13 mouse cellular contexts compared by ENCODE assay signal in the genomic region with DNA sequence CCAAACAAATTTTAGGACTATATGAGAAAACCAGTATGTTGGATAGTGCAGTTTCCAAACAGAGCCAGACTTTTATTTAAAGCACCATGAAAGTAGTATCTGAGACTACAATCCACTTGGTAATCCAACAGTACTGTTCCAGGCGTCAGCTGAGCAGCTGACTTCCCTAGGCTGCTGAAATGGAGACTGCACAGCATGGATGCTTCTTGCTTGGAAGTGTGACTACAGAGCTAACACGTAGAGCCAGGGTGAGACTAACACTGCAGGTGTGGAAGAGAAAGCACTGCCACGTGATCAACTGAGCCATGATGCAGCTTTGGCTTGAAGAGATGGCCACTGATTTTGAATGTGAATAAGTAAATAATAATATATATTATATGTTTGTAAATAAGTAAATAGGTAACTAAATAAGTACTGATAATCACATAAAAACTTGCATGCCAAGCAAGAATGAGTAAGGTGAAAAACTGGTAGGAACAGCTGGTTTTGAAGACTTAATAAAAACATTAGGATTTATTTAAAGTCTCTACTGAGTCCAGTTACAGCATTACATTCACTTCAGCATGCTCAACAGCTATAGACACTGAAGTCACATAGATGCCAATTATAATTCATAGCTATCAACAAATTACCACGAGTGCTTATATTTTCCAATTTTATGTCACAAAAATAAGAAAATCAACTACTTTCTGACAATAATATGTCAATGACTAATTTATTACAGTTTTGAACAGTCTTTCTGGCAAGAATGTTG. TPM values are rescaled to one million over a fixed set of nuclear protein-coding genes. Genes with fewer than 3 reads are reported as not detected.
DNase-seq lines count a peak whose midpoint lies in the region; ATAC-seq lines count a peak whose summit lies in the region.
"Had no signal": no experiment of that assay in that cellular context is flagged by ENCODE, and none has a peak within 500 bp of the region (broad histone marks: within the 10 kb centered on the region; RNA-seq: fewer than 3 reads in every experiment).

No protein-coding gene starts in this region.

- no peak overlapping the region for H3K4me2 ChIP-seq in midbrain, embryonic 11.5 days
- H3K4me2 ChIP-seq in forebrain, embryonic 16.5 days (ENCODE audit: low read length), result peak overlapping the region; percentile 30; the same call in 1 of the 2 replicates
- H3K4me2 ChIP-seq in neural tube, embryonic 13.5 days, result no peak overlapping the region
- H3K4me2 ChIP-seq in kidney, embryonic 14.5 days (replicated peaks; ENCODE audit: low read depth, low read length), result no peak overlapping the region
- H3K4me2 ChIP-seq: embryonic facial prominence, embryonic 13.5 days; limb, embryonic 15.5 days had no signal

- H3K27ac ChIP-seq in midbrain, embryonic 11.5 days (ENCODE audit: low read depth, low read length), result no peak overlapping the region
- H3K27ac ChIP-seq in midbrain, embryonic 10.5 days (replicated peaks), result no peak overlapping the region
- H3K27ac ChIP-seq in forebrain, embryonic 16.5 days (ENCODE audit: low read length), result peak overlapping the region; percentile 41; the same call in 1 of the 2 replicates
- H3K27ac ChIP-seq in neural tube, embryonic 13.5 days (replicated peaks), result no peak overlapping the region
- H3K27ac ChIP-seq in kidney, embryonic 14.5 days (ENCODE audit: low read depth, low read length), result no peak overlapping the region
- H3K27ac ChIP-seq: embryonic facial prominence, embryonic 13.5 days; heart, embryonic 10.5 days had no signal

- H3K4me1 ChIP-seq in midbrain, embryonic 11.5 days (ENCODE audit: control insufficient read depth, insufficient read depth, low read length), result peaks cover 7% of the 10 kb centered on the region
- H3K4me1 ChIP-seq in midbrain, embryonic 10.5 days, result peaks cover 26% of the 10 kb centered on the region
- peaks cover 13% of the 10 kb centered on the region for H3K4me1 ChIP-seq in forebrain, embryonic 16.5 days (replicated peaks; ENCODE audit: control insufficient read depth, insufficient read depth, low read length)
- H3K4me1 ChIP-seq in neural tube, embryonic 13.5 days (replicated peaks), result peaks cover 24% of the 10 kb centered on the region
- no peaks in the 10 kb centered on the region for H3K4me1 ChIP-seq in kidney, embryonic 14.5 days (ENCODE audit: control insufficient read depth, insufficient read depth, low read length)
- H3K4me1 ChIP-seq: heart, embryonic 10.5 days had no signal

- ATAC-seq in cerebellum, adult (ENCODE audit: insufficient number of reproducible peaks, low FRiP score, low TSS enrichment), result peak; percentile 68; the same call in 1 of the 2 replicates
- ATAC-seq in midbrain, embryonic 11.5 days (ENCODE audit: low FRiP score), result 0 out of 2 replicates have a peak, but pooled peaks have one; percentile 43
- peak; percentile 72 for ATAC-seq in forebrain, embryonic 16.5 days
- peak; percentile 50; the same call in 1 of the 2 replicates for ATAC-seq in neural tube, embryonic 13.5 days (ENCODE audit: low read depth)
- ATAC-seq in kidney, embryonic 14.5 days (ENCODE audit: low FRiP score, low TSS enrichment), result no peak

- peaks cover 71% of the 10 kb centered on the region for H3K27me3 ChIP-seq in midbrain, embryonic 11.5 days (ENCODE audit: control insufficient read depth, insufficient read depth, low read length)
- peaks cover 96% of the 10 kb centered on the region for H3K27me3 ChIP-seq in midbrain, embryonic 10.5 days (ENCODE audit: low read depth, poor library complexity, severe bottlenecking)
- H3K27me3 ChIP-seq in forebrain, embryonic 16.5 days (replicated peaks; ENCODE audit: control insufficient read depth, insufficient read depth, low read length), result no peaks in the 10 kb centered on the region
- peaks cover 18% of the 10 kb centered on the region for H3K27me3 ChIP-seq in neural tube, embryonic 13.5 days
- H3K27me3 ChIP-seq in kidney, embryonic 14.5 days (ENCODE audit: control insufficient read depth, insufficient read depth, low read length), result no peaks in the 10 kb centered on the region
- H3K27me3 ChIP-seq: embryonic facial prominence, embryonic 13.5 days; limb, embryonic 15.5 days had no signal

- DNase-seq in cerebellum, adult 9-11 months, result no peak
- DNase-seq in midbrain, embryonic 11.5 days (ENCODE audit: low spot score, missing footprints), result no peak
- no peak for DNase-seq in midbrain, embryonic 10.5 days (ENCODE audit: low spot score)
- DNase-seq in urinary bladder, adult 18-20 months (ENCODE audit: low spot score in 2 of 2), result no peak
- DNase-seq: heart, postnatal 4 days; kidney, adult 9 months had no signal

- peaks cover 4% of the 10 kb centered on the region; the same call in 1 of the 2 replicates for H3K9me3 ChIP-seq in midbrain, embryonic 11.5 days (ENCODE audit: control insufficient read depth, low read length)
- peaks cover 6% of the 10 kb centered on the region; the same call in 1 of the 2 replicates for H3K9me3 ChIP-seq in midbrain, embryonic 10.5 days (replicated peaks)
- H3K9me3 ChIP-seq in forebrain, embryonic 16.5 days (ENCODE audit: control insufficient read depth, low read length), result no peaks in the 10 kb centered on the region
- no peaks in the 10 kb centered on the region for H3K9me3 ChIP-seq in neural tube, embryonic 13.5 days
- 0 out of 2 replicates have a peak, but pooled peaks cover 3% of the 10 kb centered on the region for H3K9me3 ChIP-seq in kidney, embryonic 14.5 days (ENCODE audit: control insufficient read depth, low read length)
- H3K9me3 ChIP-seq: embryonic facial prominence, embryonic 13.5 days; heart, embryonic 10.5 days; limb, embryonic 15.5 days had no signal

- no peak overlapping the region for H3K9ac ChIP-seq in midbrain, embryonic 11.5 days (ENCODE audit: low read length)
- no peak overlapping the region for H3K9ac ChIP-seq in forebrain, embryonic 16.5 days (replicated peaks; ENCODE audit: low read depth, low read length)
- no peak overlapping the region for H3K9ac ChIP-seq in neural tube, embryonic 13.5 days
- no peak overlapping the region for H3K9ac ChIP-seq in kidney, embryonic 14.5 days (ENCODE audit: low read depth, low read length)
- H3K9ac ChIP-seq: embryonic facial prominence, embryonic 13.5 days; limb, embryonic 15.5 days had no signal

- 37% methylated on average over 4 of the region's 4 CpGs for WGBS in midbrain, embryonic 11.5 days
- 47% methylated on average over 4 of the region's 4 CpGs for WGBS in midbrain, embryonic 10.5 days
- WGBS in forebrain, embryonic 16.5 days, result 13% methylated on average over 4 of the region's 4 CpGs
- 21% methylated on average over 4 of the region's 4 CpGs for WGBS in neural tube, embryonic 13.5 days
- 72% methylated on average over 4 of the region's 4 CpGs for WGBS in kidney, embryonic 14.5 days

- no peaks in the 10 kb centered on the region for H3K36me3 ChIP-seq in midbrain, embryonic 11.5 days (ENCODE audit: control insufficient read depth, insufficient read depth, low read length)
- H3K36me3 ChIP-seq in midbrain, embryonic 10.5 days, result peaks cover 16% of the 10 kb centered on the region
- H3K36me3 ChIP-seq in forebrain, embryonic 16.5 days (ENCODE audit: control insufficient read depth, insufficient read depth), result 0 out of 2 replicates have a peak, but pooled peaks cover 4% of the 10 kb centered on the region
- peaks cover 13% of the 10 kb centered on the region for H3K36me3 ChIP-seq in neural tube, embryonic 13.5 days
- peaks cover 4% of the 10 kb centered on the region; the same call in 1 of the 2 replicates for H3K36me3 ChIP-seq in kidney, embryonic 14.5 days (ENCODE audit: control insufficient read depth, insufficient read depth, low read length)

- H3K4me3 ChIP-seq in midbrain, embryonic 11.5 days (ENCODE audit: low read depth, low read length), result no peak overlapping the region
- H3K4me3 ChIP-seq in midbrain, embryonic 10.5 days, result no peak overlapping the region
- H3K4me3 ChIP-seq in forebrain, embryonic 16.5 days (replicated peaks; ENCODE audit: low read length), result no peak overlapping the region
- H3K4me3 ChIP-seq in neural tube, embryonic 13.5 days, result no peak overlapping the region
- no peak overlapping the region for H3K4me3 ChIP-seq in kidney, embryonic 14.5 days (ENCODE audit: low read length)
- H3K4me3 ChIP-seq: embryonic facial prominence, embryonic 13.5 days; heart, embryonic 10.5 days; limb, embryonic 15.5 days had no signal

RNA-seq across cellular contexts. Expression of a gene that starts 32.4 kb away (rescaled TPM):
- polyA plus RNA-seq in midbrain, embryonic 11.5 days (2014; fragmentation: Nextera tagmentation; extraction: Ambion mirVana), result 36.3 and 37.2 TPM in 2 replicates
- polyA plus RNA-seq in midbrain, embryonic 10.5 days (2016; fragmentation: Nextera tagmentation; extraction: Ambion mirVana), result 26.8 and 28.5 TPM in 2 replicates
- 26.9 and 31.6 TPM in 2 replicates for polyA plus RNA-seq in forebrain, embryonic 16.5 days (2015; fragmentation: Nextera tagmentation; extraction: Ambion mirVana)
- 32.0 and 42.5 TPM in 2 replicates for polyA plus RNA-seq in neural tube, embryonic 13.5 days (2015; fragmentation: Nextera tagmentation; extraction: Ambion mirVana)
- 40.4 and 51.8 TPM in 2 replicates for polyA plus RNA-seq in kidney, embryonic 14.5 days (2014; fragmentation: Nextera tagmentation; extraction: Ambion mirVana)
